Mouse (Mus musculus): ENCODE measurements around the gene Gadd45b. TPM values are rescaled to one million over a fixed set of nuclear protein-coding genes. Genes with fewer than 3 reads are reported as not detected.

The Gadd45b gene
- polyA plus RNA-seq, 1 experiment: 96.0 TPM

DNA sequence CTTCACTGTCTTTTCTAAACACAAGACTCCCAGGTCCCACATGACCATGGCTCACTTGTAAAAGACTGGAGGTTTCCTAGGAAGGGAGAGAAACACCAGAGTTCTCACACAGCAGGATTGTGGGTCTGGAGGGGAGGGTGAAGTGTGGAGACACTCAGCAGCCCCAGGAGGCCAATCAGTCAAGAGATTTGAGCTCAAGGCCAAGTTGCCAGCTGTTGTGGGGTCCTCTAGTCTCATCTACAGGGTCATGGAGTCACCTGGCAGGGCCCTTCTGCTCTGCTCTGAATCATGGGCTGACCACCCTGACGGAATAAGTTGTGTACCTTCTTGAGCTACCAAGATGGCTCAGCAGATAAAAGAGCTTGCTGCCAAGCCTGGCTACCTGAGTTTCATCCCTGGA lies 43.8 kb downstream of the Gadd45b start:
- Histone ChIP-seq H3K4me3 (replicated peaks) (no peak overlapping the region), H3K27me3 (replicated peaks) (peaks cover 58% of the 10 kb centered on the region), H3K36me3 (replicated peaks; ENCODE audit: low read length) (no peaks in the 10 kb centered on the region), H3K9me3 (peaks cover 7% of the 10 kb centered on the region), H3K4me1 (peaks cover 4% of the 10 kb centered on the region; the same call in 1 of the 2 replicates)
- TF ChIP-seq GATA1 (IDR thresholded peaks at IDR 0.05; ENCODE audit: borderline replicate concordance, low read length) (no peak), FLI1 (IDR thresholded peaks at IDR 0.05; ENCODE audit: low read length) (no peak)

- Histone ChIP-seq H3K9me3 (peaks cover 7% of the 10 kb centered on the region), H3K36me3 (replicated peaks; ENCODE audit: low read length) (no peaks in the 10 kb centered on the region), H3K4me3 (replicated peaks) (no peak overlapping the region), H3K27me3 (replicated peaks) (peaks cover 44% of the 10 kb centered on the region), H3K4me1 (no peaks in the 10 kb centered on the region)
- TF ChIP-seq FLI1 (IDR thresholded peaks at IDR 0.05; ENCODE audit: low read length) (no peak), GATA1 (IDR thresholded peaks at IDR 0.05; ENCODE audit: borderline replicate concordance, low read length) (no peak)
Observed at GRCm38 (mm10) chr10:80975478-80975877, 45.6 kb downstream of the Gadd45b start.

- no peak for TF ChIP-seq GATA1 (IDR thresholded peaks at IDR 0.05; ENCODE audit: borderline replicate concordance, low read length)
- TF ChIP-seq FLI1 (IDR thresholded peaks at IDR 0.05; ENCODE audit: low read length): no peak
- Histone ChIP-seq H3K4me1 (peaks cover 28% of the 10 kb centered on the region), H3K36me3 (replicated peaks; ENCODE audit: low read length) (no peaks in the 10 kb centered on the region), H3K9me3 (no peaks in the 10 kb centered on the region), H3K27me3 (replicated peaks) (peaks cover 50% of the 10 kb centered on the region), H3K4me3 (replicated peaks) (no peak overlapping the region)
Observed at GRCm38 (mm10) chr10:80981564-80982112, 51.8 kb downstream of the Gadd45b start.

Other genes starting within 250 kb of the Gadd45b start
- gene Mob3a, start 228.1 kb upstream of the Gadd45b start, polyA plus RNA-seq (2012; ENCODE audit: insufficient read depth, low replicate concordance): 61.8 and 135 TPM in 2 replicates
- 19.4 and 27.8 TPM in 2 replicates for gene Izumo4, start 227.9 kb upstream of the Gadd45b start, polyA plus RNA-seq (2012; ENCODE audit: insufficient read depth, low replicate concordance)
- gene Ap3d1, start 187.8 kb upstream of the Gadd45b start, polyA plus RNA-seq (2012; ENCODE audit: insufficient read depth, low replicate concordance): 10.9 and 24.8 TPM in 2 replicates
- gene Dot1l, start 174.9 kb upstream of the Gadd45b start, polyA plus RNA-seq (2012; ENCODE audit: insufficient read depth, low replicate concordance): 35.3 and 88.7 TPM in 2 replicates
- gene Sf3a2, start 131.9 kb upstream of the Gadd45b start, polyA plus RNA-seq (2012; ENCODE audit: insufficient read depth, low replicate concordance): 413 and 1,110 TPM in 2 replicates
- gene Plekhj1, start 131.4 kb upstream of the Gadd45b start, polyA plus RNA-seq (2012; ENCODE audit: insufficient read depth, low replicate concordance): 184 and 251 TPM in 2 replicates
- 1.1 and 5.5 TPM in 2 replicates for gene Amh, start 124.8 kb upstream of the Gadd45b start, polyA plus RNA-seq (2012; ENCODE audit: insufficient read depth, low replicate concordance)
- not detected in 2 replicates for gene Jsrp1, start 116.6 kb upstream of the Gadd45b start, polyA plus RNA-seq (2012; ENCODE audit: insufficient read depth, low replicate concordance)
- gene Oaz1, start 103.4 kb upstream of the Gadd45b start, polyA plus RNA-seq (2012; ENCODE audit: insufficient read depth, low replicate concordance): 2,272 and 5,289 TPM in 2 replicates
- 0.04 TPM in 1 of 2 replicates, not detected in the other for gene Lingo3, start 86.0 kb upstream of the Gadd45b start, polyA plus RNA-seq (2012; ENCODE audit: insufficient read depth, low replicate concordance)
- gene Lsm7, start 74.9 kb upstream of the Gadd45b start, polyA plus RNA-seq (2012; ENCODE audit: insufficient read depth, low replicate concordance): 6.8 and 219 TPM in 2 replicates
- 33.4 and 118 TPM in 2 replicates for gene Sppl2b, start 74.8 kb upstream of the Gadd45b start, polyA plus RNA-seq (2012; ENCODE audit: insufficient read depth, low replicate concordance)
- gene Tmprss9, start 58.2 kb upstream of the Gadd45b start, polyA plus RNA-seq (2012; ENCODE audit: insufficient read depth, low replicate concordance): 0.08 TPM in 1 of 2 replicates, not detected in the other
- 88.8 and 345 TPM in 2 replicates for gene Timm13, start 29.1 kb upstream of the Gadd45b start, polyA plus RNA-seq (2012; ENCODE audit: insufficient read depth, low replicate concordance)
- 11.8 and 16.6 TPM in 2 replicates for gene Lmnb2, start 11.8 kb upstream of the Gadd45b start, polyA plus RNA-seq (2012; ENCODE audit: insufficient read depth, low replicate concordance)
- gene Gng7, start 84.9 kb downstream of the Gadd45b start, polyA plus RNA-seq (2012; ENCODE audit: insufficient read depth, low replicate concordance): 0.41 and 1.1 TPM in 2 replicates
- 0.06 TPM in 1 of 2 replicates, not detected in the other for gene Diras1, start 95.6 kb downstream of the Gadd45b start, polyA plus RNA-seq (2012; ENCODE audit: insufficient read depth, low replicate concordance)
- gene Slc39a3, start 107.4 kb downstream of the Gadd45b start, polyA plus RNA-seq (2012; ENCODE audit: insufficient read depth, low replicate concordance): 1.9 and 7.5 TPM in 2 replicates
- gene Sgta, start 130.1 kb downstream of the Gadd45b start, polyA plus RNA-seq (2012; ENCODE audit: insufficient read depth, low replicate concordance): 262 and 632 TPM in 2 replicates
- 62.3 and 65.0 TPM in 2 replicates for gene Thop1, start 140.0 kb downstream of the Gadd45b start, polyA plus RNA-seq (2012; ENCODE audit: insufficient read depth, low replicate concordance)
- not detected in 2 replicates for gene Creb3l3, start 168.8 kb downstream of the Gadd45b start, polyA plus RNA-seq (2012; ENCODE audit: insufficient read depth, low replicate concordance)
- gene Map2k2, start 175.8 kb downstream of the Gadd45b start, polyA plus RNA-seq (2012; ENCODE audit: insufficient read depth, low replicate concordance): 407 and 1,114 TPM in 2 replicates
- 100.0 and 136 TPM in 2 replicates for gene Zbtb7a, start 205.1 kb downstream of the Gadd45b start, polyA plus RNA-seq (2012; ENCODE audit: insufficient read depth, low replicate concordance)
- 95.2 and 184 TPM in 2 replicates for gene Pias4, start 237.8 kb downstream of the Gadd45b start, polyA plus RNA-seq (2012; ENCODE audit: insufficient read depth, low replicate concordance)
- 439 and 1,295 TPM in 2 replicates for gene Eef2, start 246.6 kb downstream of the Gadd45b start, polyA plus RNA-seq (2012; ENCODE audit: insufficient read depth, low replicate concordance)